Mouse (Mus musculus) C2C12 (cell line): ENCODE data around the gene Dmrtb1. TPM values are rescaled to one million over a fixed set of nuclear protein-coding genes. Genes with fewer than 3 reads are reported as not detected.

ENCODE experiments used
- H3K27me3 ChIP-seq: one replicate; pipeline ENCODE4 v1.6.1; 2011; ENCODE audit not compliant: control insufficient read depth, insufficient read depth, insufficient read length
- H3K36me3 ChIP-seq: one replicate; pipeline ENCODE4 v1.6.1; 2011; ENCODE audit not compliant: control insufficient read depth, insufficient read depth
- H3K4me3 ChIP-seq: one replicate; pipeline ENCODE4 v1.5.1; 2011; ENCODE audit warnings: mild to moderate bottlenecking, control low read depth; ENCODE audit not compliant: poor library complexity, insufficient read depth, severe bottlenecking
- H3K79me2 ChIP-seq: one replicate; pipeline ENCODE4 v1.6.1; 2011; ENCODE audit not compliant: control insufficient read depth, insufficient read depth
- H3K79me3 ChIP-seq: one replicate; pipeline ENCODE4 v1.6.1; 2011; ENCODE audit warnings: low read depth, control low read depth
- H3ac ChIP-seq: one replicate; pipeline ENCODE3; 2011; ENCODE audit warnings: low read depth; ENCODE audit not compliant: control insufficient read depth, insufficient read length
- CEBPB ChIP-seq: IDR thresholded peaks from one replicate; pipeline ENCODE4 v1.6.1; 2011; ENCODE audit warnings: low read depth, mild to moderate bottlenecking, control low read depth, moderate library complexity
- CTCF ChIP-seq: IDR thresholded peaks from one replicate; pipeline ENCODE4 v1.5.1; 2011; ENCODE audit not compliant: control insufficient read depth, insufficient read depth, insufficient read length
- FOSL1 ChIP-seq: IDR thresholded peaks from one replicate; pipeline ENCODE4 v1.8.0; 2011; ENCODE audit warnings: mild to moderate bottlenecking, low read length; ENCODE audit not compliant: poor library complexity, insufficient read depth, severe bottlenecking
- MAX ChIP-seq: IDR thresholded peaks from one replicate; pipeline ENCODE4 v1.6.1; 2011; ENCODE audit warnings: mild to moderate bottlenecking, control low read depth
- MYOD1 ChIP-seq: IDR thresholded peaks from one replicate; pipeline ENCODE4 v1.6.1; 2011; ENCODE audit warnings: low read depth; ENCODE audit not compliant: control insufficient read depth, insufficient read length
- MYOG ChIP-seq: IDR thresholded peaks from one replicate; pipeline ENCODE4 v1.6.1; 2011; ENCODE audit not compliant: control insufficient read depth, insufficient read length; ENCODE audit errors: extremely low read depth
- USF1 ChIP-seq: IDR thresholded peaks from one replicate; pipeline ENCODE4 v1.6.1; 2011; ENCODE audit warnings: low read depth, mild to moderate bottlenecking, control low read depth, moderate library complexity
- polyA plus RNA-seq: library from polyadenylated mRNA; unstranded; fragments of >200 nt; fragmentation: generic; extraction: Trizol; gene quantifications from one replicate; pipeline ENCODE4 v1.2.1, GENCODE M21; 2012; ENCODE audit warnings: missing spikeins

Dmrtb1 gene
- polyA plus RNA-seq, 1 experiment: 0.05 TPM

- H3K27me3 ChIP-seq: peaks cover 42% of the 10 kb centered on the region
- H3K4me3 ChIP-seq: no peak overlapping the region
- H3ac ChIP-seq: no peak overlapping the region
- no peaks in the 10 kb centered on the region for H3K79me3 ChIP-seq
- H3K79me2 ChIP-seq: no peaks in the 10 kb centered on the region
- no peaks in the 10 kb centered on the region for H3K36me3 ChIP-seq
- TF ChIP-seq MYOG (no peak), MAX (no peak), USF1 (no peak), MYOD1 (no peak), CTCF (no peak), FOSL1 (no peak)
Measured at GRCm38 (mm10) chr4:107725432-107725831, 41.4 kb upstream of the Dmrtb1 start.

GRCm38 (mm10) chr4:107720043-107720830 lies 36.2 kb upstream of the Dmrtb1 start:
- Histone ChIP-seq H3K79me3 (no peaks in the 10 kb centered on the region), H3ac (no peak overlapping the region), H3K4me3 (no peak overlapping the region), H3K27me3 (peaks cover 36% of the 10 kb centered on the region), H3K79me2 (no peaks in the 10 kb centered on the region), H3K36me3 (no peaks in the 10 kb centered on the region)
- no peak for TF ChIP-seq MAX
- no peak for TF ChIP-seq USF1
- TF ChIP-seq CEBPB: no peak
- no peak for TF ChIP-seq MYOD1
- no peak for TF ChIP-seq FOSL1
- no peak for TF ChIP-seq MYOG
- TF ChIP-seq CTCF: no peak

GRCm38 (mm10) chr4:107719161-107719560 lies 35.1 kb upstream of the Dmrtb1 start:
- Histone ChIP-seq H3K27me3 (peaks cover 31% of the 10 kb centered on the region), H3K36me3 (no peaks in the 10 kb centered on the region), H3ac (no peak overlapping the region), H3K79me2 (no peaks in the 10 kb centered on the region), H3K4me3 (no peak overlapping the region), H3K79me3 (no peaks in the 10 kb centered on the region)
- TF ChIP-seq CTCF: no peak
- no peak for TF ChIP-seq MYOD1
- no peak for TF ChIP-seq MYOG
- TF ChIP-seq MAX: no peak
- no peak for TF ChIP-seq USF1
- no peak for TF ChIP-seq FOSL1
- TF ChIP-seq CEBPB: no peak

- Histone ChIP-seq H3K27me3 (peaks cover 31% of the 10 kb centered on the region), H3K79me2 (no peaks in the 10 kb centered on the region), H3K79me3 (no peaks in the 10 kb centered on the region), H3ac (no peak overlapping the region), H3K36me3 (no peaks in the 10 kb centered on the region), H3K4me3 (no peak overlapping the region)
- TF ChIP-seq FOSL1 (no peak), MYOG (no peak), MYOD1 (no peak), CTCF (no peak), CEBPB (no peak), MAX (no peak), USF1 (no peak)
Measured at GRCm38 (mm10) chr4:107718720-107719119, 34.7 kb upstream of the Dmrtb1 start.

GRCm38 (mm10) chr4:107717718-107718313 lies 33.8 kb upstream of the Dmrtb1 start:
- Histone ChIP-seq H3K4me3 (no peak overlapping the region), H3K79me2 (no peaks in the 10 kb centered on the region), H3K36me3 (no peaks in the 10 kb centered on the region), H3ac (no peak overlapping the region), H3K27me3 (peaks cover 30% of the 10 kb centered on the region), H3K79me3 (no peaks in the 10 kb centered on the region)
- TF ChIP-seq MYOD1 (no peak), FOSL1 (no peak), MYOG (no peak), MAX (no peak), CEBPB (no peak), USF1 (no peak), CTCF (no peak)
